Mouse (Mus musculus) adrenal gland, postnatal 14 days (tissue): ENCODE data around the gene Il27ra. TPM values are rescaled to one million over a fixed set of nuclear protein-coding genes. Genes with fewer than 3 reads are reported as not detected.
"Not testable (repeated sequence)": the region's sequence is repeated elsewhere in the genome, so short reads cannot be mapped to it uniquely, and the experiment has no call there.

Source experiments
- DNase-seq: peaks from one replicate; pipeline ENCODE4 v3.0.0; 2021; ENCODE audit warnings: mixed read lengths
- microRNA-seq, 2 experiments: library from miRNA; unstranded; fragments of <30 nt; microRNA quantifications; one replicate each; pipeline ENCODE4 v1.2.0; 2021
- total RNA-seq: library from RNA; stranded (reverse); gene quantifications from 2 replicates; pipeline ENCODE4 v1.2.3, GENCODE M21; 2021

The Il27ra gene
- total RNA-seq, 1 experiment from 2014 or later = 2.3 TPM

- no peak for DNase-seq
These were observed 46.4 kb downstream of the Il27ra start for GRCm38 (mm10) chr8:83995973-83996372.

- no peak for DNase-seq
These were observed 48.4 kb downstream of the Il27ra start for GRCm38 (mm10) chr8:83994030-83994429.

- no peak for DNase-seq
These were observed 49.9 kb downstream of the Il27ra start for GRCm38 (mm10) chr8:83992488-83992887.

GRCm38 (mm10) chr8:83990170-83990569 lies 52.2 kb downstream of the Il27ra start:
- DNase-seq = no peak

GRCm38 (mm10) chr8:83989243-83989642 lies 53.1 kb downstream of the Il27ra start:
- no peak for DNase-seq

GRCm38 (mm10) chr8:83983222-83983621 lies 59.2 kb downstream of the Il27ra start:
- DNase-seq = not testable (repeated sequence)

GRCm38 (mm10) chr8:83982449-83982848 lies 59.9 kb downstream of the Il27ra start:
- DNase-seq = no peak

GRCm38 (mm10) chr8:83981533-83981932 lies 60.9 kb downstream of the Il27ra start:
- no peak for DNase-seq

- DNase-seq = peak; percentile 69
These were observed 61.5 kb downstream of the Il27ra start for GRCm38 (mm10) chr8:83980845-83981244.

Small RNAs within 50 kb of the gene (microRNA-seq; reads per million reads assigned to microRNA genes)
- gene Mir1199 (0 to 0.76 reads per million in 2 experiments), gene Mir709 (0 reads per million in 2 experiments), gene Mir8111 (1.9 to 2.1 reads per million in 2 experiments)

Other genes with a start within 250 kb of the Il27ra start
- gene Adgrl1, start 142.5 kb downstream of the Il27ra start, total RNA-seq = 63.1 and 64.1 TPM in 2 replicates
- 1.1 and 1.4 TPM in 2 replicates for gene Gm10644, start 87.4 kb downstream of the Il27ra start, total RNA-seq
- 9.7 and 10.7 TPM in 2 replicates for gene Asf1b, start 87.1 kb downstream of the Il27ra start, total RNA-seq
- 251 and 300 TPM in 2 replicates for gene Prkaca, start 69.6 kb downstream of the Il27ra start, total RNA-seq
- 37.0 and 42.5 TPM in 2 replicates for gene Samd1, start 44.9 kb downstream of the Il27ra start, total RNA-seq
- gene 1700067K01Rik, start 41.1 kb downstream of the Il27ra start, total RNA-seq = 0.56 and 0.83 TPM in 2 replicates
- not detected in 2 replicates for gene 2210011C24Rik, start 30.4 kb downstream of the Il27ra start, total RNA-seq
- gene Palm3, start 21.1 kb downstream of the Il27ra start, total RNA-seq = 0.38 and 0.52 TPM in 2 replicates
- 0.64 TPM in 1 of 2 replicates, not detected in the other for gene Rln3, start 2.4 kb upstream of the Il27ra start, total RNA-seq
- 2.9 and 3.0 TPM in 2 replicates for gene Gm10643, start 22.5 kb upstream of the Il27ra start, total RNA-seq
- gene Rfx1, start 24.2 kb upstream of the Il27ra start, total RNA-seq = 15.2 and 17.3 TPM in 2 replicates
- gene Dcaf15, start 62.2 kb upstream of the Il27ra start, total RNA-seq = 16.5 and 21.0 TPM in 2 replicates
- gene Podnl1, start 83.4 kb upstream of the Il27ra start, total RNA-seq = 0.44 and 1.1 TPM in 2 replicates
- gene Cc2d1a, start 105.3 kb upstream of the Il27ra start, total RNA-seq = 23.8 and 31.0 TPM in 2 replicates
- 0.49 and 0.82 TPM in 2 replicates for gene 4930432K21Rik, start 105.4 kb upstream of the Il27ra start, total RNA-seq
- 0.67 and 1.2 TPM in 2 replicates for gene Nanos3, start 142.6 kb upstream of the Il27ra start, total RNA-seq
- 32.3 and 39.5 TPM in 2 replicates for gene Zswim4, start 194.5 kb upstream of the Il27ra start, total RNA-seq
- 251 and 255 TPM in 2 replicates for gene D8Ertd738e, start 207.1 kb upstream of the Il27ra start, total RNA-seq
- gene Mri1, start 214.7 kb upstream of the Il27ra start, total RNA-seq = 25.0 and 35.5 TPM in 2 replicates
- 17.5 and 22.0 TPM in 2 replicates for gene Ccdc130, start 227.8 kb upstream of the Il27ra start, total RNA-seq